Mouse (Mus musculus): ENCODE results near the gene Atp2a3. TPM values are rescaled to one million over a fixed set of nuclear protein-coding genes. Genes with fewer than 3 reads are reported as not detected.

The Atp2a3 gene
- polyA plus RNA-seq, 1 experiment from 2014 or later = 33.1 TPM

DNA sequence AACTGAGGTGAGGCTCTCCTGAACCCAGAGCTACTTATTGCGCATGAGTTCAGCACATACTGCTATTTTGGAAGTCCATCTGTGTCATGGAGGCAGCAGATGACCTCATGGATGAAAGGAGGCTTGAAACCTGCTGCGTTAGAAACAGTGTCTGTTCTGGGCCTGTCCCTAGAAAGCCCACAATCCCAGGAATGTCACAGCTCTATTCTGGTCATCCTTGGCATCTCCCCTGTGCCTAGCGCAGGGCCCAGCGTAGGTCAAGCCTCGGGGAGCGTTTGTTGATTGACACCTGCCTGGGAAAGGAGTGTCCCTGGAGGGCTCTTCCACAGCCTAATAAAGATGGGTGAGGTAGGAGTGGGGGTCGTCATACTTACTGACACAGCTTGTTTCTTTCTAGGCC, 75.1 kb downstream of the Atp2a3 start:
- WGBS = 85% methylated on average over 7 of the region's 7 CpGs
- H3K27me3 ChIP-seq (replicated peaks; ENCODE audit: insufficient read depth, low read length) = no peaks in the 10 kb centered on the region
- H3K9ac ChIP-seq (replicated peaks; ENCODE audit: low read depth) = no peak overlapping the region
- DNase-seq (ENCODE audit: low spot score) (no peak), ATAC-seq (no peak)
- no peak overlapping the region for H3K4me2 ChIP-seq (replicated peaks; ENCODE audit: low read depth, low read length)
- H3K27ac ChIP-seq (ENCODE audit: low read length) = no peak overlapping the region
- no peaks in the 10 kb centered on the region for H3K4me1 ChIP-seq (ENCODE audit: insufficient read depth, low read depth, low read length)
- H3K4me3 ChIP-seq (ENCODE audit: low read depth, low read length) = no peak overlapping the region
- TF ChIP-seq EP300 (IDR thresholded peaks at IDR 0.05) (no peak), CTCF (IDR thresholded peaks at IDR 0.05) (no peak)
- H3K36me3 ChIP-seq (ENCODE audit: insufficient read depth, low read length) = no peaks in the 10 kb centered on the region
- no peaks in the 10 kb centered on the region for H3K9me3 ChIP-seq (ENCODE audit: low read length)

DNA sequence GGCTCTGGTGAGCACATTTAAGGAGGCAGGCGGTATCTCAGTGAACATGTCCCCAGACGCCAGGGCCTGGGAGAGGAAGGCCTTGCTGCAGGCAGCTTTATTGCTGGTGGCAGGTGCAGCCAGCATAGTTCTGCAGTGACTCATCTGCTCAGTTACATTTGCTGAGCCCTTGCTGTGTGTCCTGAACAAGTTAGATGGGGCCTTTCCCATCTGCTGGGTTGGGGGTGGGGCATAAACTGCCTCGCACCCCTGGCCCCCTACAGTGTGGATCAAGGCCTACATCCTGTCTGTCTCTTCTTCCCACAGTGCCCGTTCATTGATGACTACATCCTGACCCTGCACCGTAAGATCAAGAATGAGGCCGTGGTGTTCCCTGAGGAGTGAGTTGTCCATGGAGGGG, 75.9 kb downstream of the Atp2a3 start:
- no peaks in the 10 kb centered on the region for H3K36me3 ChIP-seq (ENCODE audit: insufficient read depth, low read length)
- TF ChIP-seq CTCF (IDR thresholded peaks at IDR 0.05) = no peak
- no peak for TF ChIP-seq EP300 (IDR thresholded peaks at IDR 0.05)
- ATAC-seq (no peak; the same call in 1 of the 2 replicates), DNase-seq (ENCODE audit: low spot score) (no peak)
- no peak overlapping the region for H3K9ac ChIP-seq (replicated peaks; ENCODE audit: low read depth)
- H3K4me1 ChIP-seq (ENCODE audit: insufficient read depth, low read depth, low read length) = no peaks in the 10 kb centered on the region
- 59% methylated on average over 6 of the region's 6 CpGs for WGBS
- H3K4me2 ChIP-seq (replicated peaks; ENCODE audit: low read depth, low read length) = no peak overlapping the region
- no peaks in the 10 kb centered on the region for H3K27me3 ChIP-seq (replicated peaks; ENCODE audit: insufficient read depth, low read length)
- H3K27ac ChIP-seq (ENCODE audit: low read length) = no peak overlapping the region
- H3K4me3 ChIP-seq (ENCODE audit: low read depth, low read length) = no peak overlapping the region
- H3K9me3 ChIP-seq (ENCODE audit: low read length) = no peaks in the 10 kb centered on the region

DNA sequence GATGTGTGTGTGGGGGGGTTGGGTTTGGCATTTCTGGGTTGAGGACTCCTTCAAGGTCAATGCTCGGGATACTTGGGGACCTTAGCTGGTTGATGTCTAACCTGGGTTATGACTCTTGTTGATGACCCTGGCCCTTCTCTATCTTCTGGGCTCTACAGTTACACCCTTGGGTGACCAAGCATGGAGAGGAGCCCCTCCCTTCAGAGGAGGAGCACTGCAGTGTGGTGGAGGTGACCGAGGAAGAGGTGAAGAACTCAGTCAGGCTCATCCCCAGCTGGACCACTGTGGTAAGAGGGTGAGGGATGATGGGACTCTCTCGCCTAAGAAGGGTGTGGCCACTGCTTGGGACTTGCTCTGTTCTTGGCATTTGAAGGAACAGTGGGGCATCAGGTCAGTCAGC, 76.7 kb downstream of the Atp2a3 start:
- DNase-seq (ENCODE audit: low spot score) (no peak), ATAC-seq (no peak)
- Histone ChIP-seq H3K4me1 (ENCODE audit: insufficient read depth, low read depth, low read length) (no peaks in the 10 kb centered on the region), H3K36me3 (ENCODE audit: insufficient read depth, low read length) (no peaks in the 10 kb centered on the region), H3K9ac (replicated peaks; ENCODE audit: low read depth) (no peak overlapping the region), H3K27ac (ENCODE audit: low read length) (no peak overlapping the region), H3K9me3 (ENCODE audit: low read length) (no peaks in the 10 kb centered on the region), H3K4me2 (replicated peaks; ENCODE audit: low read depth, low read length) (no peak overlapping the region), H3K4me3 (ENCODE audit: low read depth, low read length) (no peak overlapping the region), H3K27me3 (replicated peaks; ENCODE audit: insufficient read depth, low read length) (no peaks in the 10 kb centered on the region)
- TF ChIP-seq CTCF (IDR thresholded peaks at IDR 0.05) (no peak), EP300 (IDR thresholded peaks at IDR 0.05) (no peak)
- 76% methylated on average over 3 of the region's 3 CpGs for WGBS

DNA sequence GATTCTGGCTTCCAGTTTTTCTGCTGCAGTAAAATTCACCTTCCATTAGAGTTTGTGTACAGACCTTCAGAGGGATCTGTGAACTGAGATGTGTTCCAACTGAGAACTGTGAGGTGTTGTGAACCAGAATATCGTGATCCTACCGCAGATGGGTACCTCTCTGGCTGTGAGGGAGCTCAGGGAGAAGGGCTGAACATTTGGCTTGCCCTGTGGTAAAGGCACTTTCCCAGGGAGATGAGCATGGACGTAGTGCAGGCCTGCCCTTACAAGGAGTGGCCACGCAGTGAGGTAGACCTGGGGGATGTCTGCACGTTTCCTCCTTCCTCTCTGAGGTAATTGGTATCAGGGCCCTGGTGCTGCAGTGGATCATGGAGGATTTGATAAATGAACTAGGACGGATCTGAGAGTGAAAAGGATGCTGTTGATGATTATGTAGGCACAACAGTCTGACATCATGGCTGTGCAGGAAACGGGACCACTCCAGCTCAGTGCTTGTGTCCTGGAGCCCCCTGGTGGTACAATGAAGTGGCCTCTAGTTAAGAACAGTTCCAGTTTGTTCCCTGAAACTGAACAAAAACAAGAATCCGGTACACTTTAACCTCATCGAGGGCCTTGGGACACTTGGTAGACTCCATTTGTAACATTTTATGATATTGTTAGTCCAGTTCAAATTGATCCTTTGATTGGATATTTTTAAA, 78.3 kb downstream of the Atp2a3 start:
- DNase-seq (ENCODE audit: low spot score) (peak; percentile 87), ATAC-seq (peak; percentile 79)
- Histone ChIP-seq H3K27ac (ENCODE audit: low read length) (no peak overlapping the region), H3K4me2 (replicated peaks; ENCODE audit: low read depth, low read length) (no peak overlapping the region), H3K4me3 (ENCODE audit: low read depth, low read length) (no peak overlapping the region), H3K36me3 (ENCODE audit: insufficient read depth, low read length) (no peaks in the 10 kb centered on the region), H3K4me1 (ENCODE audit: insufficient read depth, low read depth, low read length) (no peaks in the 10 kb centered on the region), H3K27me3 (replicated peaks; ENCODE audit: insufficient read depth, low read length) (no peaks in the 10 kb centered on the region), H3K9ac (replicated peaks; ENCODE audit: low read depth) (no peak overlapping the region), H3K9me3 (ENCODE audit: low read length) (no peaks in the 10 kb centered on the region)
- 55% methylated on average over 9 of the region's 9 CpGs for WGBS
- TF ChIP-seq CTCF (IDR thresholded peaks at IDR 0.05) (peak; percentile 94), EP300 (IDR thresholded peaks at IDR 0.05) (no peak)

Small RNAs within 50 kb of the gene (microRNA-seq; reads per million reads assigned to microRNA genes)
- not detected for gene Gm44467

Other genes with a start within 250 kb of the Atp2a3 start
- 7.1 and 7.2 TPM in 2 replicates for gene Cyb5d2, start 165.0 kb upstream of the Atp2a3 start, polyA plus RNA-seq (2015; fragmentation: Nextera tagmentation; extraction: Ambion mirVana)
- gene Zzef1, start 164.9 kb upstream of the Atp2a3 start, polyA plus RNA-seq (2015; fragmentation: Nextera tagmentation; extraction: Ambion mirVana) = 9.6 and 10.6 TPM in 2 replicates
- gene P2rx1, start 37.9 kb downstream of the Atp2a3 start, polyA plus RNA-seq (2015; fragmentation: Nextera tagmentation; extraction: Ambion mirVana) = 1.9 and 2.1 TPM in 2 replicates
- gene Camkk1, start 57.8 kb downstream of the Atp2a3 start, polyA plus RNA-seq (2015; fragmentation: Nextera tagmentation; extraction: Ambion mirVana) = 5.4 and 6.1 TPM in 2 replicates
- 5.3 and 6.5 TPM in 2 replicates for gene Ncbp3, start 86.6 kb downstream of the Atp2a3 start, polyA plus RNA-seq (2015; fragmentation: Nextera tagmentation; extraction: Ambion mirVana)
- 0.23 and 0.30 TPM in 2 replicates for gene Itgae, start 129.4 kb downstream of the Atp2a3 start, polyA plus RNA-seq (2015; fragmentation: Nextera tagmentation; extraction: Ambion mirVana)
- gene Haspin, start 177.1 kb downstream of the Atp2a3 start, polyA plus RNA-seq (2015; fragmentation: Nextera tagmentation; extraction: Ambion mirVana) = 2.4 and 2.5 TPM in 2 replicates
- gene P2rx5, start 199.3 kb downstream of the Atp2a3 start, polyA plus RNA-seq (2015; fragmentation: Nextera tagmentation; extraction: Ambion mirVana) = 1.4 and 2.2 TPM in 2 replicates
- gene Emc6, start 215.9 kb downstream of the Atp2a3 start, polyA plus RNA-seq (2015; fragmentation: Nextera tagmentation; extraction: Ambion mirVana) = 160 and 177 TPM in 2 replicates
- gene Tax1bp3, start 215.9 kb downstream of the Atp2a3 start, polyA plus RNA-seq (2015; fragmentation: Nextera tagmentation; extraction: Ambion mirVana) = 373 and 379 TPM in 2 replicates
- gene Ctns, start 237.9 kb downstream of the Atp2a3 start, polyA plus RNA-seq (2015; fragmentation: Nextera tagmentation; extraction: Ambion mirVana) = 15.2 and 16.2 TPM in 2 replicates
- gene Shpk, start 238.3 kb downstream of the Atp2a3 start, polyA plus RNA-seq (2015; fragmentation: Nextera tagmentation; extraction: Ambion mirVana) = 2.8 and 3.5 TPM in 2 replicates